Mouse (Mus musculus) gastrocnemius, postnatal 25 days (tissue): ENCODE measurements around the gene Adcyap1. TPM values are rescaled to one million over a fixed set of nuclear protein-coding genes. Genes with fewer than 3 reads are reported as not detected.

Experiments
- DNase-seq: peaks from one replicate; pipeline ENCODE4 v3.0.0; 2022
- long read RNA-seq, 2 experiments: library from polyadenylated mRNA; stranded (forward); transcript quantifications; one replicate each; pipeline ENCODE4 v2.0.0; 2021
- total RNA-seq, 2 experiments: library from RNA; stranded (reverse); gene quantifications; 1 replicate in 1 of 2; 2 replicates in 1 of 2; pipeline ENCODE4 v1.2.3; 2021

The Adcyap1 gene
- total RNA-seq, result not detected
- long read RNA-seq, experiment 1, result 0 reads
- long read RNA-seq, experiment 2, result 0 reads

- DNase-seq, result no peak
These were observed at the start of gene Adcyap1 for GRCm38 (mm10) chr17:93198717-93199116. TSS of gene Adcyap1 (plus strand) at chr17:93199017.

- no peak for DNase-seq
These were observed 40.5 kb upstream of the Adcyap1 start for GRCm38 (mm10) chr17:93158280-93158851.

GRCm38 (mm10) chr17:93169572-93169971, 29.2 kb upstream of the Adcyap1 start:
- DNase-seq, result no peak

- DNase-seq, result no peak
These were observed 2.0 kb upstream of the Adcyap1 start for GRCm38 (mm10) chr17:93196846-93197245.

GRCm38 (mm10) chr17:93198213-93198612, 604 bp upstream of the Adcyap1 start:
- no peak for DNase-seq

GRCm38 (mm10) chr17:93199218-93199617, 401 bp downstream of the Adcyap1 start:
- no peak for DNase-seq

GRCm38 (mm10) chr17:93199747-93200146, 930 bp downstream of the Adcyap1 start:
- no peak for DNase-seq

GRCm38 (mm10) chr17:93200386-93201264, 1.8 kb downstream of the Adcyap1 start:
- DNase-seq, result no peak

GRCm38 (mm10) chr17:93201265-93201925, 2.6 kb downstream of the Adcyap1 start:
- no peak for DNase-seq

- no peak for DNase-seq
These were observed 3.6 kb downstream of the Adcyap1 start for GRCm38 (mm10) chr17:93202165-93203075.

- no peak for DNase-seq
These were observed 4.5 kb downstream of the Adcyap1 start for GRCm38 (mm10) chr17:93203076-93204031.

- no peak for DNase-seq
These were observed 19.0 kb downstream of the Adcyap1 start for GRCm38 (mm10) chr17:93217785-93218184.

GRCm38 (mm10) chr17:93218640-93219039, 19.8 kb downstream of the Adcyap1 start:
- DNase-seq, result no peak

GRCm38 (mm10) chr17:93237355-93237754, 38.5 kb downstream of the Adcyap1 start:
- no peak for DNase-seq
